Mouse (Mus musculus) liver, embryonic 11.5 days (tissue): ENCODE measurements around the gene Reck. TPM values are rescaled to one million over a fixed set of nuclear protein-coding genes. Genes with fewer than 3 reads are reported as not detected.

Experiments used
- ATAC-seq: fragments of 200-750 bp; cut with Nextera tagmentation; replicated peaks from 2 replicates; pipeline ENCODE4 v1.8.0; 2017; ENCODE audit warnings: moderate number of reproducible peaks, mild to moderate bottlenecking, moderate TSS enrichment, moderate library complexity; ENCODE audit not compliant: low FRiP score
- DNase-seq: peaks from one replicate; pipeline ENCODE4 v3.0.0-alpha.2; 2017; ENCODE audit warnings: low spot score
- H3K27ac ChIP-seq: fragments of 300-500 bp; sonication (generic); 2 replicates; pipeline ENCODE4 v1.5.1; 2014; ENCODE audit warnings: mild to moderate bottlenecking, low read depth, low read length, control low read depth
- H3K27me3 ChIP-seq: fragments of 300-500 bp; sonication (generic); replicated peaks from 2 replicates; pipeline ENCODE4 v1.6.1; 2014; ENCODE audit warnings: low read length, mixed read lengths; ENCODE audit not compliant: control insufficient read depth, insufficient read depth
- H3K36me3 ChIP-seq: fragments of 300-500 bp; sonication (generic); 2 replicates; pipeline ENCODE4 v1.6.1; 2014; ENCODE audit warnings: mild to moderate bottlenecking, low read length, moderate library complexity, mixed read lengths; ENCODE audit not compliant: control insufficient read depth, insufficient read depth
- H3K4me1 ChIP-seq: fragments of 300-500 bp; sonication (generic); replicated peaks from 2 replicates; pipeline ENCODE4 v1.6.1; 2014; ENCODE audit warnings: low read length, mixed read lengths; ENCODE audit not compliant: control insufficient read depth, insufficient read depth
- H3K4me2 ChIP-seq: fragments of 300-500 bp; sonication (generic); 2 replicates; pipeline ENCODE4 v1.6.1; 2014; ENCODE audit warnings: mild to moderate bottlenecking, control low read depth, moderate library complexity
- H3K4me3 ChIP-seq: fragments of 300-500 bp; sonication (generic); 2 replicates; pipeline ENCODE4 v1.5.1; 2014; ENCODE audit warnings: low read depth, low read length, control low read depth
- H3K9ac ChIP-seq: fragments of 300-500 bp; sonication (generic); 2 replicates; pipeline ENCODE4 v1.6.1; 2014; ENCODE audit warnings: low read depth, low read length, control low read depth
- H3K9me3 ChIP-seq: fragments of 300-500 bp; sonication (generic); 2 replicates; pipeline ENCODE4 v1.6.1; 2016; ENCODE audit warnings: low read length, inconsistent platforms, mixed read lengths; ENCODE audit not compliant: control insufficient read depth
- WGBS: fragments of 180-500 bp; shearing (Covaris S2); extraction: QIAGEN DNeasy Blood & Tissue Kit; methylation state at CpG from one replicate; pipeline ENCODE4 v1.1.7; 2014; 5-methylcytosine and 5-hydroxymethylcytosine counted together
- polyA plus RNA-seq: library from polyadenylated mRNA; unstranded; fragments of >200 nt; fragmentation: Nextera tagmentation; extraction: Ambion mirVana; gene quantifications from 2 replicates; pipeline ENCODE4 v1.2.1, GENCODE M21; 2014

Reck gene
- polyA plus RNA-seq, 1 experiment from 2014 or later: 9.6 TPM

DNA sequence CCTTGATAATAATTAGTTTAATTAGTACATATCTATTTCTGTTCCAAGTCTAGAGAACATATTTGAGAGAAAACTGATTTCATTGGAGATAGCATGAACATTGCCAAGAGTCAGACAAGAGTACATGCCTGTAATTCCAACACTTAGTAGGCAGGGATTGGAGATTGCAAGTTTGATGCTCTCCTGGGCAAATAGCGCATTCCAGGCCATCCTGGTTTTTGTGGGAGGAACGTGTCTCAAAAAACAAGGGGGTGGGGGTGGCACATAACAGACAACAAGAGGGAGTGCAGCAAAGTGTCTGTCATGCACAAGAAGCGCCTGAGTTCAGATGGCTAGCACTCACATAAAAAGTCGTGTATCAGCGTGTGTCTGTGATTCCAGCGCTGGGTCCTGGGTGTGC lies 4.2 kb downstream of the Reck start:
- Histone ChIP-seq H3K27me3 (no peaks in the 10 kb centered on the region), H3K4me2 (no peak overlapping the region), H3K4me3 (no peak overlapping the region), H3K4me1 (peaks cover 8% of the 10 kb centered on the region), H3K36me3 (no peaks in the 10 kb centered on the region), H3K9ac (no peak overlapping the region), H3K27ac (no peak overlapping the region), H3K9me3 (no peaks in the 10 kb centered on the region)
- no peak for DNase-seq
- WGBS: 76% methylated on average over 6 of the region's 6 CpGs
- ATAC-seq: no peak

DNA sequence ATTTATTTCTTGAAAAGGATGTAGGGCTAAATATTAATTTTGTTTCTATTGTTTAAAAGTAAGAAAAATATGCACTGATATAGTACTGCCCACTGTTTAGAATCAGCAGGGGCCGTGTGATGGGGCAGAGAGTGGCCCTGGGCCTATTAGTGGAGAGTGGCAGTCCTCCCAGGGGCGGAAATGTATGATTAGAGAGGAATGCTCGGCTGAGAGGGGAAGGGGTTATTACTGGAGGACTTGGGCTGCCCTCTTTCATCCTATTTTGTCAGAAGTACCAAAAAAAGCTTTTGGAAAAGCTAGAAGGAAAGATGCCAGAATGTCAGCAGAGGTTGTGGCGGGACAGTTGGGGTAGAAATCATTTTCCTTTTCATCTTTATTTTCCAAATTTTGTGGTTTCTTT lies 8.9 kb downstream of the Reck start:
- Histone ChIP-seq H3K36me3 (no peaks in the 10 kb centered on the region), H3K9me3 (no peaks in the 10 kb centered on the region), H3K4me2 (no peak overlapping the region), H3K4me3 (no peak overlapping the region), H3K27me3 (no peaks in the 10 kb centered on the region), H3K4me1 (peaks cover 6% of the 10 kb centered on the region; the same call in 1 of the 2 replicates), H3K27ac (no peak overlapping the region), H3K9ac (no peak overlapping the region)
- 58% methylated on average over 4 of the region's 4 CpGs for WGBS
- ATAC-seq (no peak), DNase-seq (no peak)

DNA sequence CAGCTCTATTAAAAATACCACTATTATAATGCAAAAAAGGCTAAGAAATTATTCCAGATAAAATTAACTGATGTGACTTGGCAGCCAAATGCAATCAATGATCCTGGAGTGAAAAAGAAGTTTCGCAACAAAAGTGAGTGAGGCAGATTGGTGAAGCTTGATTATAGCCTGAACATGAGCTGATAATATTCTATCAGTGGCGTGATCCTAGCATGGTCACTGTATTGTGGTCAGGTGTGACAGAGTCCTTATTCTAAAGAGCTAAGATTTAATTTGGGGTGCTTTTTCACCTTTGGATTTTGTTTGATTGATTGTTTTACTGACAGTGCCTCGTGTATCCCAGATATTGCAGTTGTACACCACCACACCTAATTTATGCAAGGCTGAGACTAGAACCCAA lies 15.9 kb downstream of the Reck start:
- Histone ChIP-seq H3K4me1 (no peaks in the 10 kb centered on the region), H3K4me3 (no peak overlapping the region), H3K9me3 (no peaks in the 10 kb centered on the region), H3K36me3 (no peaks in the 10 kb centered on the region), H3K27ac (no peak overlapping the region), H3K9ac (no peak overlapping the region), H3K27me3 (no peaks in the 10 kb centered on the region), H3K4me2 (no peak overlapping the region)
- 73% methylated on average over 3 of the region's 3 CpGs for WGBS
- ATAC-seq (no peak), DNase-seq (no peak)

DNA sequence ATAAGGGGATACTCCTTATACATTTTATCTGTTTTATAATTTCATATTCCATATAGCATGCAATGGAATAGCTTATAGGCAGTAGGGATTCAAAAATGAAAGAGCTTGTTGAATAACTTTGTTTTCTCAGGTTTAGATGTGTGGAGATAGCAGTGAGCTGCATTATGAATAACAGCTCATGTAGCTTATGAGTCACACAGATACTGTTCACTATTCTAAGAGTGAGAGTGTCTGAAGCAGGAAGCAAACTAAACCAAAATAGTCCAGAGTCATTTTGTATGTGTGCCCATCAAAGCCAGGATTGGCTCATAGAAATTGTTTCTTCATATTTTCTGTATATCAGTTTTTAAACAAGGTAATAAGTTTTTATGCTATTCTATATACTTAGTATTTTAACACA lies 21.9 kb downstream of the Reck start:
- H3K4me3 ChIP-seq: no peak overlapping the region
- DNase-seq (no peak), ATAC-seq (no peak)
- H3K9ac ChIP-seq: no peak overlapping the region
- H3K4me2 ChIP-seq: no peak overlapping the region
- H3K4me1 ChIP-seq: no peaks in the 10 kb centered on the region
- H3K9me3 ChIP-seq: no peaks in the 10 kb centered on the region
- no peak overlapping the region for H3K27ac ChIP-seq
- peaks cover 2% of the 10 kb centered on the region; the same call in 1 of the 2 replicates for H3K36me3 ChIP-seq
- no peaks in the 10 kb centered on the region for H3K27me3 ChIP-seq

DNA sequence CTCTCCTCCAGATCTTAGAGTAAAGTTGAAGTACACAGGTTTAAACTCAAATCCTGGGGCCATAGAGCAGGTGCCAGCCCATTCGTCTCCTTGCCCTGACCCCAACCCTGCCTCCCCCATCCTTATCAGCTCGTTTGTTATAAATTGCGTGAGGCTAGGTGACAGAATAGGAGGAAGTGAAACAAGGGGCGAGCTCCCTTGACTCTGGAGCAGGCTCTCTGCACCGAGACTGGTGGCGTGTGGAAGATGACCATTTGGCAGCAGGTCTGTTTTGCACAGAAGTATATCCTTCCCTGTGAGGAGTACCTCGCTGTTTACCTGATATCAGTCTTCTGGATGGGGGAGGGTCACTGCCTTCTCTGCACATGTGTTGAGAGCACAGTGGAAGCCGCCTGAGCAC lies 23.9 kb downstream of the Reck start:
- no peak overlapping the region for H3K4me2 ChIP-seq
- H3K36me3 ChIP-seq: peaks cover 2% of the 10 kb centered on the region; the same call in 1 of the 2 replicates
- ATAC-seq (no peak), DNase-seq (no peak)
- H3K4me3 ChIP-seq: no peak overlapping the region
- no peaks in the 10 kb centered on the region for H3K4me1 ChIP-seq
- H3K27ac ChIP-seq: no peak overlapping the region
- WGBS: 22% methylated on average over 8 of the region's 8 CpGs
- H3K9ac ChIP-seq: no peak overlapping the region
- no peaks in the 10 kb centered on the region for H3K27me3 ChIP-seq
- no peaks in the 10 kb centered on the region for H3K9me3 ChIP-seq

DNA sequence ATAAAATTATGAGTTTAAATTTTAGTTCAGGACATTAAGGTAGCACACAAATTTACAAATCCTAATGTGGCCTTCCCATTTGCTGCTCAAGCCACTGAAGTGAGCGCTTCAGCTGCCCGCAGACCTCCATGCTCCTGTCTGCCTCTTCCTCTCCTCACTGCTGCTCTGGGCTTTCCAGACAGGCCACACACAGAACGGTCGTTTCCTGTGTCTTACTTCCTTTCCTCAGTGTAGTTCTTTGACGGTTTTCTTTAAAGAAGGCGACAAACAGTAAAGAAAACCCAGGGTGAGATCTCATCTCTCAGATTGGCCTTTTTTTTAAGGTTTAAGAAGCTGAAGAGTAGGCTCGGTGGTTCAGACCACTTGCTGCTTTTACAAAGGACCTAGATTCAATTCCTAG lies 28.4 kb downstream of the Reck start:
- ATAC-seq: no peak
- no peak overlapping the region for H3K27ac ChIP-seq
- 50% methylated on average over 7 of the region's 7 CpGs for WGBS
- H3K9me3 ChIP-seq: no peaks in the 10 kb centered on the region
- no peak for DNase-seq
- H3K36me3 ChIP-seq: no peaks in the 10 kb centered on the region
- H3K9ac ChIP-seq: no peak overlapping the region
- H3K27me3 ChIP-seq: no peaks in the 10 kb centered on the region
- H3K4me1 ChIP-seq: no peaks in the 10 kb centered on the region
- no peak overlapping the region for H3K4me3 ChIP-seq
- H3K4me2 ChIP-seq: no peak overlapping the region

DNA sequence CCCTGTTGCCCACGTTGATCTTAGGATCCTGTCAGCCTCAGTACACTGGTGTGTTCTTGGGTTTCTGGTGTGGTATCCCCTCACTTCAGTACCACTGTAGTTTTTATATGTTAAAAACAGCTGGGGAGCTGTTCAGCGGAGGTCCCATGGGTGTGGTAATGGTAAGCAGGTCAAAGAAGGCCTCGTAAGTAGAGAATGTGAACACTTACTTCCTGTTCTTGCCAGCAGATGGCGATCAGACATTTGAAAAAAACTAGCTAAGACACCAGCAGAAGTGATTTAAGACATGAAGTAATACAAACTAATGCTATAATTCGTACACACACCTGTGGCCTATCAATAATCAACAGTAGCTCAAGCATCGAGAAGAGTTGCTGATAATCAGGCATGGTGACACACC lies 31.1 kb downstream of the Reck start:
- Histone ChIP-seq H3K4me1 (no peaks in the 10 kb centered on the region), H3K36me3 (peaks cover 4% of the 10 kb centered on the region; the same call in 1 of the 2 replicates), H3K27me3 (no peaks in the 10 kb centered on the region), H3K9me3 (no peaks in the 10 kb centered on the region), H3K4me3 (no peak overlapping the region), H3K4me2 (no peak overlapping the region), H3K27ac (no peak overlapping the region), H3K9ac (no peak overlapping the region)
- ATAC-seq: no peak
- DNase-seq: no peak
- WGBS: 35% methylated on average over 6 of the region's 6 CpGs

DNA sequence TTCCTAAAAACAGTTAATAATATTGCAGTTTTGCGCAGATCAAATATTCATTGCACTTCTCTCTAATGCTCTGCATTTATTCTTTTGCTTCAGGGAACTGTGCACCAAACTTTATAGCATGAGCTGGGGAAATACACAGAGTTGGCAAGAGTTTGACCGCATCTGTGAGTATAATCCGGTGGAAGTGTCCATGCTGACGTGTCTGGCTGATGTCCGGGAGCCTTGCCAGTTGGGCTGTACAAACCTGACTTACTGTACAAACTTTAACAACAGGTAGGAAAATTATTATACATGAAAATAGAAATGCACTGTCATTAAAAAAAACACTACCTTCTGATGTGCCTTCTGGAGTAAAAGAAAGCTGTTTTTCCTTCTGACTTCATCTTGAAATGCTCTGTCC lies 42.9 kb downstream of the Reck start:
- WGBS: 92% methylated on average over 5 of the region's 5 CpGs

DNA sequence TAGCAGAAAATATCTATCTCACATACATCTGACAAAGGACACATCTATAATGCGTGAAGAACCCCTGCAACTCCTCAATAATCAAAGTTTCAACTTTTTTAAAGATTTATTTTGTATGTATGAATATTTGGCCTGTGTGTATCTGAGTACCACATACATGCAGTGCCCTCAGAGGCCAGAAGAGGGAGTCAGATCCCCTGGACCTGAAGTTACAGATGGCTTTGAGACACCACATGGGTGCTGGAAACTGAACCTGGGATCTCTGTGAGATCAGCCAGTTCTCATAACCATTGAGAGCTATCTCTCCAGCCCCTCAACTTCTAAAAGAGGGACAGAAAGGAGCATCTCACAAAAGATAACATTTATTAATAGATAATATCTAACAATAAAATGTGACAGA lies 45.3 kb downstream of the Reck start:
- DNase-seq (no peak), ATAC-seq (no peak)
- peaks cover 3% of the 10 kb centered on the region; the same call in 1 of the 2 replicates for H3K36me3 ChIP-seq
- no peak overlapping the region for H3K9ac ChIP-seq
- no peaks in the 10 kb centered on the region for H3K27me3 ChIP-seq
- H3K27ac ChIP-seq: no peak overlapping the region
- no peak overlapping the region for H3K4me3 ChIP-seq
- H3K4me1 ChIP-seq: no peaks in the 10 kb centered on the region
- no peaks in the 10 kb centered on the region for H3K9me3 ChIP-seq
- H3K4me2 ChIP-seq: no peak overlapping the region
- 88% methylated on average over 1 of the region's 1 CpGs for WGBS

More for the DNA sequence above, 42.9 kb downstream of the Reck start:
- H3K27me3 ChIP-seq: no peaks in the 10 kb centered on the region
- no peak overlapping the region for H3K4me2 ChIP-seq
- DNase-seq (no peak), ATAC-seq (no peak)
- no peaks in the 10 kb centered on the region for H3K4me1 ChIP-seq
- H3K36me3 ChIP-seq: no peaks in the 10 kb centered on the region
- no peak overlapping the region for H3K4me3 ChIP-seq
- no peak overlapping the region for H3K9ac ChIP-seq
- no peak overlapping the region for H3K27ac ChIP-seq
- no peaks in the 10 kb centered on the region for H3K9me3 ChIP-seq
